Mouse (Mus musculus) liver, postnatal 0 days (tissue): ENCODE measurements around the gene Cpne5. TPM values are rescaled to one million over a fixed set of nuclear protein-coding genes. Genes with fewer than 3 reads are reported as not detected.
A peak's percentile ranks its signal among the peaks of the same experiment; 100 is the strongest.

Experiments used
- ATAC-seq: fragments of 200-750 bp; cut with Nextera tagmentation; 2 replicates; pipeline ENCODE4 v1.8.0; 2017; ENCODE audit warnings: mild to moderate bottlenecking, moderate library complexity
- DNase-seq: peaks from one replicate; pipeline ENCODE4 v3.0.0-alpha.2; 2016
- H3K27ac ChIP-seq: fragments of 300-500 bp; sonication (generic); 2 replicates; pipeline ENCODE4 v1.5.1; 2014; ENCODE audit warnings: antibody characterized with exemption, moderate library complexity, mild to moderate bottlenecking, low read depth
- H3K27me3 ChIP-seq: fragments of 300-500 bp; sonication (generic); 2 replicates; pipeline ENCODE4 v1.6.1; 2014; ENCODE audit warnings: low read length, control low read depth, mixed read lengths; ENCODE audit not compliant: insufficient read depth
- H3K36me3 ChIP-seq: fragments of 300-500 bp; sonication (generic); replicated peaks from 2 replicates; pipeline ENCODE4 v1.6.1; 2014; ENCODE audit warnings: mild to moderate bottlenecking, control low read depth, low read length, moderate library complexity, mixed read lengths; ENCODE audit not compliant: insufficient read depth
- H3K4me1 ChIP-seq: fragments of 300-500 bp; sonication (generic); 2 replicates; pipeline ENCODE4 v1.6.1; 2014; ENCODE audit warnings: antibody characterized with exemption, mild to moderate bottlenecking, control low read depth; ENCODE audit not compliant: insufficient read depth
- H3K4me2 ChIP-seq: fragments of 300-500 bp; sonication (generic); 2 replicates; pipeline ENCODE4 v1.6.1; 2014; ENCODE audit warnings: low read depth, mild to moderate bottlenecking, low read length, moderate library complexity, mixed read lengths
- H3K4me3 ChIP-seq: fragments of 300-500 bp; sonication (generic); 2 replicates; pipeline ENCODE4 v1.5.1; 2014; ENCODE audit warnings: low read depth, low read length
- H3K9ac ChIP-seq: fragments of 300-500 bp; sonication (generic); replicated peaks from 2 replicates; pipeline ENCODE4 v1.6.1; 2014; ENCODE audit warnings: mild to moderate bottlenecking, moderate library complexity
- H3K9me3 ChIP-seq: fragments of 300-500 bp; sonication (generic); 2 replicates; pipeline ENCODE4 v1.6.1; 2016; ENCODE audit warnings: mild to moderate bottlenecking, control low read depth, low read length, mixed read lengths
- CTCF ChIP-seq: sonication (generic); IDR thresholded peaks from 2 replicates; pipeline ENCODE4 v1.5.1; 2016; ENCODE audit warnings: antibody characterized with exemption, low read depth
- EP300 ChIP-seq: IDR thresholded peaks from 2 replicates; pipeline ENCODE4 v1.6.1; 2016; ENCODE audit warnings: antibody characterized with exemption, low read depth, mild to moderate bottlenecking
- WGBS: fragments of 180-500 bp; shearing (Covaris S2); extraction: QIAGEN DNeasy Blood & Tissue Kit; methylation state at CpG from one replicate; pipeline ENCODE4 v1.1.7; 2014; ENCODE audit not compliant: insufficient replicate concordance; 5-methylcytosine and 5-hydroxymethylcytosine counted together
- polyA plus RNA-seq: library from polyadenylated mRNA; unstranded; fragments of >200 nt; fragmentation: Nextera tagmentation; extraction: Ambion mirVana; gene quantifications from 2 replicates; pipeline ENCODE4 v1.2.1, GENCODE M21; 2015

Gene Cpne5
- polyA plus RNA-seq, 1 experiment from 2014 or later, result 0.46 TPM

DNA sequence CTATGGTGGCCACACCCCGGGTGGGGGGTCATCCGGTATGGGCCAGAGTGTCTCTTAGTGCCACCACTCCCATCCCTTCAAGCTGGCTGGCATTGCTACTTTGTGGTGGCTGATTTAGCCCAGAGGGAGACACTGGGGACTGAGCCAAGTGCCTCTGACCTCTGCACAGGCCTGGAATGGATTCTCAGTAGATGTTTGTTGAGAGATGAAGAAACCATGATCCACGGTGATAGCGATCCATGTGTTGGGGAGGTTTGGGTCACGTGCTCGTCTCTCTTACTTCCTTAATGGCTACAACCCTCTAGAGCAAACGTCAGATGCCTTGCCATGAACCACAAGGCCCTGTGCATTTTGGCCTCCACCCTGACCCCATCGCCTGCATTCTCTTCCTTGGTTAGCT, 81.1 kb downstream of the Cpne5 start:
- no peak overlapping the region for H3K9ac ChIP-seq
- no peaks in the 10 kb centered on the region; the same call in 1 of the 2 replicates for H3K4me1 ChIP-seq
- DNase-seq (peak; percentile 40), ATAC-seq (peak; percentile 83)
- 43% methylated on average over 8 of the region's 8 CpGs for WGBS
- no peaks in the 10 kb centered on the region for H3K36me3 ChIP-seq
- no peak overlapping the region for H3K4me3 ChIP-seq
- TF ChIP-seq CTCF (no peak), EP300 (no peak)
- 0 out of 2 replicates have a peak, but pooled peaks cover 3% of the 10 kb centered on the region for H3K9me3 ChIP-seq
- H3K4me2 ChIP-seq, result no peak overlapping the region
- H3K27me3 ChIP-seq, result no peaks in the 10 kb centered on the region
- no peak overlapping the region for H3K27ac ChIP-seq

DNA sequence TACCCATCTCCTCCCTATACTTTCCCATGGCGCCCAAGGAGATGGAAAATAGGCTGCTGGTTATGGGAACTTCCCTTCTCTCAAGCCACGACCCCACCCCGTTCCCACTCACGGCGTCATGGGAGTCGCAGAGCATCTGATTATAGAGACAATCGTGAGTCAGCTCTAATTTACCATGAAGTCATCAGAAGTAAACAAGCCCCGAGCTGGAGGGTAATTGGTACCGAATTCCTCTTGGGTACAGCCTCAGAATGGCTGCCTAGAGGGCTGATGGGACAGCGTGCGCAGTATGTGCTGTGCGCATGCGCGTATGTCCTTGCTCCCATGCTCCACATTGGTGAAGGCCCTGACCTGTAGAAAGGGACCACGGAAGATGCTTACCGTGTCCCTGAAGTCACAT, 81.6 kb downstream of the Cpne5 start:
- H3K27ac ChIP-seq, result no peak overlapping the region
- 74% methylated on average over 16 of the region's 16 CpGs for WGBS
- no peaks in the 10 kb centered on the region for H3K27me3 ChIP-seq

DNA sequence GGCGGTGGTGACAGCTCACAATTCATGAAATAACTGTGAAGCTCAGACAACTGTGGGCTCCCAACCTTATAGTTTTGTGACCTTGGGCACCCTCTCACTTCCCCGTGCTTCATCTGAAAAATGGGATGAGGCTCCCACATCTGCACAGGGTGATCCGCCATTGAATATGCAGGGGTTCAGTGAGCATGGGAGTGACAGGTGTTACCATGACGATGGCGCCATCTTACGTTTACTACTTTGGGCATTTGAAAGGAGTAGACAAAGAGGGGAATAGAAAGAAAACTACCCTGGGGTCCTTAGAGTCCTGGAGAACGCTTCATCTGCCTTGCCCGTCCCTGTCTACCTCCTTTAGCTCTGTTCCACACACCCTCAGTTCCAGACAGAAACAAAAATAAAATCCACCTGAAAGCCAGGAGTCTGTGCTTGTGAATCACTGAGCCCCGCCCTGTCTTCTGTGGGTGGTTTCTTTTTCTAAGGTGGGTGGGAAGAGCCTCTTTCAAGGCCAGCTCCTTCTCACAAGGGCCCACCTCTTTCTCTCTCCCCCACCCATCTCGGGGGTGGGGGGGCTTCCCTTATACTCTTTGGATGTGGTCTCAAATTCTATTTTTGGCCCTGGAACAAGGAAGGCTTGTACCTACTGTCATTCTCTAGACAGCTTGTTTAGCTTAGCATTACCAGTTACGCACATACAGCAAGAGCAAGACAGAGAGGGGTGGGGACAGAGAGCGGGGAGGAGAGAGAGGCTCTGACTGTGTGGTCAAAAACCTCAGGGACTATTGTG, 82.4 kb downstream of the Cpne5 start:
- Histone ChIP-seq H3K4me1 (no peaks in the 10 kb centered on the region; the same call in 1 of the 2 replicates), H3K9ac (no peak overlapping the region), H3K4me2 (no peak overlapping the region), H3K9me3 (no peaks in the 10 kb centered on the region), H3K4me3 (no peak overlapping the region), H3K27me3 (no peaks in the 10 kb centered on the region), H3K36me3 (no peaks in the 10 kb centered on the region), H3K27ac (no peak overlapping the region)
- WGBS, result 74% methylated on average over 12 of the region's 12 CpGs
- no peak for DNase-seq
- no peak for ATAC-seq
- TF ChIP-seq CTCF (no peak), EP300 (no peak)

More for the DNA sequence above, 81.6 kb downstream of the Cpne5 start:
- ATAC-seq, result no peak
- DNase-seq, result no peak
- H3K4me2 ChIP-seq, result no peak overlapping the region
- no peaks in the 10 kb centered on the region for H3K9me3 ChIP-seq
- no peak overlapping the region for H3K9ac ChIP-seq
- H3K4me3 ChIP-seq, result no peak overlapping the region
- H3K36me3 ChIP-seq, result no peaks in the 10 kb centered on the region
- H3K4me1 ChIP-seq, result no peaks in the 10 kb centered on the region; the same call in 1 of the 2 replicates
- TF ChIP-seq EP300, result no peak
- TF ChIP-seq CTCF, result no peak

DNA sequence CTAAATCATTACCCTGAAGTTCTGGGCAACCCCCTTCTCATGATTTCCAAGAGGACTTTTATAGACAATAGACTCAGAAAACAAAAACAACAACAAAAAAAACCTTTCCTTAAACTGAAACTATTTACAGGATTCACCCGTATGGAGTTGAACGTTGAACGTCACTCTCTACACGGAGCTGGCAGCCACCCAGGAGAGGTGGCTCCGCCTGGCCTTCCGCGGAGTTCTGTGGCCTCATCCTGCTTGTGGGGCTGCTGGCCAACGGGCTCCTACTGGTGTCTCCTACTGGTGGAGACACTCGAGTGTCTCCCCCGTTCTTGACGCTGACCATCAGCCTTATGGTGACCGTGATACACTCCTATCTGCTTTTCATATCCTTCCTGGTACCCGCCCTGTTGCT, 83.7 kb downstream of the Cpne5 start:
- Histone ChIP-seq H3K27ac (no peak overlapping the region), H3K36me3 (no peaks in the 10 kb centered on the region), H3K9ac (no peak overlapping the region), H3K4me1 (no peaks in the 10 kb centered on the region; the same call in 1 of the 2 replicates), H3K4me3 (no peak overlapping the region), H3K4me2 (no peak overlapping the region), H3K27me3 (no peaks in the 10 kb centered on the region), H3K9me3 (no peaks in the 10 kb centered on the region)
- TF ChIP-seq CTCF (no peak), EP300 (no peak)
- ATAC-seq (no peak; the same call in 1 of the 2 replicates), DNase-seq (peak; percentile 47)
- WGBS, result 53% methylated on average over 13 of the region's 13 CpGs

DNA sequence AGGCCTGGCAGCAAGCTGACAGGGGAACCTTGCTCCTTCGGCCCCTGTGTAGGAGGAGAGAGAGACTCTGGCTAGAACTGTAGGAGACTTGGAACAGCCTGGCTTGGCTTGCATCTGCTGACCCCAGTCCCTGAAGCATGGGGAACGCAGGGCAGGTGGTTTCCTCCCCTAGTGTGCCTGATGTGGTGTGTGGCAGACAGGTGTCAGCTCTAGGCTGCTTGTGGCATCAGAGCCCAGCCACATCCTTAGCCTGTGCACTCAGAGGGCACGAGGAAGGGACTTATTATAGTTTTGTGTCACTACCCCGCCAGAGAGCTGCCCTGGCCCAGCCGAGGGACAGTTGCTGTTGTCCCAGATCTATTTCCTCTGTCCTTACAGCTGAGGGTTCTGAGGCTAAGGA, 85.4 kb downstream of the Cpne5 start:
- TF ChIP-seq CTCF, result no peak
- no peak for TF ChIP-seq EP300
- no peak for ATAC-seq
- Histone ChIP-seq H3K4me1 (no peaks in the 10 kb centered on the region; the same call in 1 of the 2 replicates), H3K27ac (no peak overlapping the region), H3K27me3 (no peaks in the 10 kb centered on the region), H3K9ac (no peak overlapping the region), H3K36me3 (no peaks in the 10 kb centered on the region), H3K4me2 (no peak overlapping the region), H3K4me3 (no peak overlapping the region), H3K9me3 (no peaks in the 10 kb centered on the region)
- WGBS, result 44% methylated on average over 4 of the region's 5 CpGs
- no peak for DNase-seq

DNA sequence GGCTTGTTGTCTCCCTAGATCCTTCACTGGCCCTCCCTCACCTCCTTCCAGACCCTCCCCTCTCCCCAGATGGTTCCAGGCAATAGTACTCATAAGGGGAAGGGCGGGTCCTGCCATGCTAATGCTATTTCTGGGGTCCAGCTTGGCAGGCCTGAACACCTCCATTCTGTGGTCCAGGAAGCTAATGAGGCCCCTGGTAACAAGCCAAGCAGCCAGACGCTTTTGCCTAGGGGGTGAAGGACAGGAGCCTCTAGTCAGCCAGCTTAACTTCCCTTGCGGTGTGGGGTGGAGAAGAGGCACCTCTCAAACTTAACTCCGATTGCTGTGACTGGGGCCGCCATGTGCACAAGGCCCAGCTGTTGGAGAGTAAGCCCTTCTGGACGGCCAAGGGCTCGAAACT, 88.2 kb downstream of the Cpne5 start:
- Histone ChIP-seq H3K4me1 (no peaks in the 10 kb centered on the region; the same call in 1 of the 2 replicates), H3K27me3 (no peaks in the 10 kb centered on the region), H3K27ac (no peak overlapping the region), H3K36me3 (no peaks in the 10 kb centered on the region), H3K9ac (no peak overlapping the region), H3K4me2 (no peak overlapping the region), H3K9me3 (no peaks in the 10 kb centered on the region), H3K4me3 (no peak overlapping the region)
- 64% methylated on average over 7 of the region's 7 CpGs for WGBS
- no peak for DNase-seq
- TF ChIP-seq CTCF (no peak), EP300 (no peak)
- ATAC-seq, result no peak
